Mouse (Mus musculus) erythroblast, embryonic 14.5 days (primary cell): ENCODE results near the gene Gm3776.
"Not testable (repeated sequence)": the region's sequence is repeated elsewhere in the genome, so short reads cannot be mapped to it uniquely, and the experiment has no call there.

ENCODE experiments used
- GATA1 ChIP-seq: IDR thresholded peaks from 2 replicates; pipeline ENCODE4 v1.6.1; 2012; ENCODE audit warnings: low read length, inconsistent platforms, mixed read lengths
- TAL1 ChIP-seq: IDR thresholded peaks from 3 replicates; pipeline ENCODE4 v1.6.1; 2012; ENCODE audit warnings: low read length, inconsistent platforms, mixed read lengths

GRCm38 (mm10) chr9:78299143-78299542 is 42.2 kb downstream of the Gm3776 start:
- not testable (repeated sequence) for TF ChIP-seq GATA1, TAL1
